Mouse (Mus musculus) heart, embryonic 11.5 days (tissue): Measurements from ENCODE around the gene 6430548M08Rik. TPM values are rescaled to one million over a fixed set of nuclear protein-coding genes. Genes with fewer than 3 reads are reported as not detected.

Experiments
- ATAC-seq: fragments of 200-750 bp; cut with Nextera tagmentation; replicated peaks from 2 replicates; pipeline ENCODE4 v1.8.0; 2017; ENCODE audit warnings: moderate library complexity; ENCODE audit not compliant: insufficient number of reproducible peaks, low FRiP score, low TSS enrichment
- H3K27ac ChIP-seq: fragments of 300-500 bp; sonication (generic); 2 replicates; pipeline ENCODE4 v1.5.1; 2014; ENCODE audit warnings: mild to moderate bottlenecking, low read depth, low read length
- H3K27me3 ChIP-seq: fragments of 300-500 bp; sonication (generic); 2 replicates; pipeline ENCODE4 v1.6.1; 2014; ENCODE audit warnings: mild to moderate bottlenecking, low read length, mixed read lengths; ENCODE audit not compliant: control insufficient read depth, insufficient read depth
- H3K36me3 ChIP-seq: fragments of 300-500 bp; sonication (generic); 2 replicates; pipeline ENCODE4 v1.6.1; 2014; ENCODE audit warnings: mild to moderate bottlenecking, low read length, moderate library complexity, mixed read lengths; ENCODE audit not compliant: control insufficient read depth, insufficient read depth
- H3K4me1 ChIP-seq: fragments of 300-500 bp; sonication (generic); 2 replicates; pipeline ENCODE4 v1.6.1; 2014; ENCODE audit warnings: low read length; ENCODE audit not compliant: control insufficient read depth, insufficient read depth
- H3K4me2 ChIP-seq: fragments of 300-500 bp; sonication (generic); 2 replicates; pipeline ENCODE4 v1.6.1; 2014; ENCODE audit warnings: mild to moderate bottlenecking, moderate library complexity
- H3K4me3 ChIP-seq: fragments of 300-500 bp; sonication (generic); 2 replicates; pipeline ENCODE4 v1.5.1; 2014; ENCODE audit warnings: low read depth, low read length
- H3K9ac ChIP-seq: fragments of 300-500 bp; sonication (generic); 2 replicates; pipeline ENCODE4 v1.6.1; 2014; ENCODE audit warnings: mild to moderate bottlenecking, low read depth, low read length, moderate library complexity
- H3K9me3 ChIP-seq: fragments of 300-500 bp; sonication (generic); replicated peaks from 2 replicates; pipeline ENCODE4 v1.6.1; 2016; ENCODE audit warnings: low read length; ENCODE audit not compliant: control insufficient read depth
- WGBS: fragments of 180-500 bp; shearing (Covaris S2); extraction: QIAGEN DNeasy Blood & Tissue Kit; methylation state at CpG from one replicate; pipeline ENCODE4 v1.1.7; 2014; ENCODE audit not compliant: insufficient replicate concordance; 5-methylcytosine and 5-hydroxymethylcytosine counted together
- polyA plus RNA-seq: library from polyadenylated mRNA; unstranded; fragments of >200 nt; fragmentation: Nextera tagmentation; extraction: Ambion mirVana; gene quantifications from 2 replicates; pipeline ENCODE4 v1.2.1, GENCODE M21; 2014

6430548M08Rik gene
- polyA plus RNA-seq, 1 experiment from 2014 or later: 8.4 TPM

- Histone ChIP-seq H3K36me3 (no peaks in the 10 kb centered on the region), H3K27ac (0 out of 2 replicates have a peak overlapping the region, but pooled peaks have one; percentile 35), H3K27me3 (no peaks in the 10 kb centered on the region; the same call in 1 of the 2 replicates), H3K9me3 (no peaks in the 10 kb centered on the region; the same call in 1 of the 2 replicates), H3K9ac (no peak overlapping the region), H3K4me3 (peak overlapping the region; percentile 23), H3K4me2 (peak overlapping the region; percentile 59), H3K4me1 (peaks cover 15% of the 10 kb centered on the region)
- 48% methylated on average over 18 of the region's 20 CpGs for WGBS
- ATAC-seq: peak; percentile 66
Measured at GRCm38 (mm10) chr8:120190810-120191413, 77.0 kb downstream of the 6430548M08Rik start.

DNA sequence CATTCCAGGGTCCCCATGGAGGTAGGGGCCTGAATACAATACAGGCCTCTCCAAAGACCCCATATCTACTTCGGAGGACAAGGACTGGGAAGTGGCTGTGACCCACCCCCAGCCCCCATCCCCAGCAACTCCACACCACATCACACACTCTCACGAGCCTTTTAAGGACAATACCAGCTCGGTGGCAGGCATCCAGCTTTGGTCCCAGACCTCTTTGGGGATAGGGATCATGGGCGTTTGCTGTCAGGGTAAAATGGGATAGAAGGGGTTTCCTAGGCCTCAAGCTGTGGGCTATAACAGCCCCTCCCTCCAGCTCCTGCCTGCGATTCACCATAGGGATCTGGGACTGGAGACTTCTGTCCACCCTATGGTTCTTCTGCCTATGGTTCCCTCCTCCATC is 77.7 kb downstream of the 6430548M08Rik start:
- no peaks in the 10 kb centered on the region; the same call in 1 of the 2 replicates for H3K9me3 ChIP-seq
- no peak overlapping the region for H3K27ac ChIP-seq
- H3K36me3 ChIP-seq: no peaks in the 10 kb centered on the region
- no peak for ATAC-seq
- no peak overlapping the region for H3K9ac ChIP-seq
- no peak overlapping the region for H3K4me3 ChIP-seq
- peaks cover 9% of the 10 kb centered on the region for H3K4me1 ChIP-seq
- H3K27me3 ChIP-seq: no peaks in the 10 kb centered on the region; the same call in 1 of the 2 replicates
- H3K4me2 ChIP-seq: peak overlapping the region; percentile 59; the same call in 1 of the 2 replicates
- WGBS: 73% methylated on average over 5 of the region's 5 CpGs

DNA sequence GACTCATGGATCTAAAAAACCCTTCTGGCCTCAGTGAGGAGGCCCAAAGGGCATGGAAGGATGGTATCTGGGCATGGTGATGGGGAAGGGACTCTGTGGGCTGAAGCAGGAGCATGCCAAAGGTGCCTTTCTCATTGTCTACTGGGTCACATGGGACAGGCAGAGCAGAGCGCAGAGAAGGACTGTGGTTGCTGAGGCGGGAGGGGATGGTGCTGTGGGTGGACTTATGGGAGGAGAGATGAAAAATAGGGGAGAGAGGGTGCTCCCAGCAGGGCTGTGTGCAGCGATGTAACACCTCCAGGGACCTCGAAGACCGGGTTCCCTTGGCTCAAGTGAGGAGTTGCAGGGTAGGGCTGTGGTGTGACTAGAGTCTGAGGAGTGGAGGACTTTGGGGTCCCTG is 78.2 kb downstream of the 6430548M08Rik start:
- H3K4me2 ChIP-seq: no peak overlapping the region
- 91% methylated on average over 5 of the region's 5 CpGs for WGBS
- H3K9ac ChIP-seq: no peak overlapping the region
- no peaks in the 10 kb centered on the region; the same call in 1 of the 2 replicates for H3K9me3 ChIP-seq
- no peak overlapping the region for H3K4me3 ChIP-seq
- no peaks in the 10 kb centered on the region for H3K36me3 ChIP-seq
- H3K27ac ChIP-seq: no peak overlapping the region
- H3K4me1 ChIP-seq: peaks cover 9% of the 10 kb centered on the region
- H3K27me3 ChIP-seq: no peaks in the 10 kb centered on the region; the same call in 1 of the 2 replicates
- ATAC-seq: no peak

DNA sequence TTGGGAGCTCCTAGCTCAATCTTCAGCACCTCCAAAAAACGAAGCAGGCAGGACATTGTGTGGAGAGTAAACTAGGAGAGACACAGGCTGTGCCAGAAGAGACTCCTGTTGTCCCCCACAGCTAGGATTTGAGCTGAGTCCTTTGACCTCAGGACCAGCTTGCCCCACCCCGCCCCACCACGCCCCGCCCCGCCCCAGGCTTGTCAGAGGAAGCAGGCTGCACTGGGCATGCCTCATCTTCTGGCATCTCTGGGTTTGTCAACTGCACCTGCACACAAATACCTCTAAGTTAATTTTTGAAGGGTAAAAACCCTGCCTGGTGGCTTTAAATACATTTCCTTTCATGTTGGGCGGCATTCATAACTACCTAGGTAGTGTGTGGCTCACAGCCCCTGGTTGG is 87.4 kb downstream of the 6430548M08Rik start:
- WGBS: 82% methylated on average over 6 of the region's 6 CpGs
- H3K27ac ChIP-seq: no peak overlapping the region
- 0 out of 2 replicates have a peak, but pooled peaks cover 9% of the 10 kb centered on the region for H3K4me1 ChIP-seq
- no peaks in the 10 kb centered on the region for H3K9me3 ChIP-seq
- H3K4me2 ChIP-seq: no peak overlapping the region
- H3K4me3 ChIP-seq: no peak overlapping the region
- H3K9ac ChIP-seq: no peak overlapping the region
- no peaks in the 10 kb centered on the region for H3K27me3 ChIP-seq
- no peaks in the 10 kb centered on the region for H3K36me3 ChIP-seq
- ATAC-seq: no peak

GRCm38 (mm10) chr8:120202546-120202945 is 88.6 kb downstream of the 6430548M08Rik start:
- no peak overlapping the region for H3K4me2 ChIP-seq
- ATAC-seq: no peak
- no peak overlapping the region for H3K4me3 ChIP-seq
- H3K27me3 ChIP-seq: no peaks in the 10 kb centered on the region
- WGBS: 43% methylated on average over 3 of the region's 3 CpGs
- 0 out of 2 replicates have a peak, but pooled peaks cover 9% of the 10 kb centered on the region for H3K4me1 ChIP-seq
- no peak overlapping the region for H3K27ac ChIP-seq
- no peaks in the 10 kb centered on the region for H3K36me3 ChIP-seq
- no peaks in the 10 kb centered on the region for H3K9me3 ChIP-seq
- no peak overlapping the region for H3K9ac ChIP-seq

DNA sequence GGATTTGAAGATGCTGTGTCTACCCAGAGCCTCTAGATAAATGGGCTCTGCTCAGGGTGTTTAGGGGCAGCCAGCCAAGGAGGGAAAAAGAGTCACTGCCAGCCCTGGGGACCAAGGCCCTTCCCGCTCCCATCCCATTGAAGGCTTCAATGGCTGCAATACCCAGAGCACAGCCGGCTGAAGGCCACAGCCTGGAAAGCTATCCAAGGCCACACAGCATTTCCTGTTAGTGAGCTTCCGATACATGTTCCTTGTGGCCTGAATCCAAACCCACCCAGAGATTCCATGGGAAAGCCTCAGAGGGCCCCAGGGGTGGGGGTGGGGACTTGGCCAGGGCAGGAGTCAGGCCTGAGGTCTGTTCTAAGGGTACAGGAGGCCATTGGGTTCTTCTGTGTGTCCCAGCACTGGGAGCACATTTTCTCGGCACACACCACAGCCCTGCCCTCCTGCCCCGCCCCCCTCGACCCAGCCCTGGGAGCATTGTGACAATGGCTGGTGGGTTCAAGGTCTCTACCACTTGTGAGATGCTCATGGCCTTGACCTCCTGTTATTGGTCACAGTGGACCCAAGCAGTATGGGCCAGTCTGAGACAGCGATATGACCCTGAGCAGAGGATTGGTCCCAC is 90.9 kb downstream of the 6430548M08Rik start:
- 0 out of 2 replicates have a peak, but pooled peaks cover under 1% of the 10 kb centered on the region for H3K27me3 ChIP-seq
- H3K9ac ChIP-seq: 0 out of 2 replicates have a peak overlapping the region, but pooled peaks have one; percentile 16
- H3K4me2 ChIP-seq: no peak overlapping the region
- H3K4me1 ChIP-seq: peaks cover 9% of the 10 kb centered on the region; the same call in 1 of the 2 replicates
- H3K9me3 ChIP-seq: no peaks in the 10 kb centered on the region
- H3K27ac ChIP-seq: no peak overlapping the region
- 65% methylated on average over 7 of the region's 7 CpGs for WGBS
- no peak for ATAC-seq
- no peaks in the 10 kb centered on the region for H3K36me3 ChIP-seq
- no peak overlapping the region for H3K4me3 ChIP-seq

- Histone ChIP-seq H3K27ac (no peak overlapping the region), H3K9ac (no peak overlapping the region), H3K4me2 (no peak overlapping the region), H3K36me3 (no peaks in the 10 kb centered on the region), H3K9me3 (no peaks in the 10 kb centered on the region), H3K27me3 (0 out of 2 replicates have a peak, but pooled peaks cover 6% of the 10 kb centered on the region), H3K4me3 (no peak overlapping the region), H3K4me1 (peaks cover 16% of the 10 kb centered on the region)
- WGBS: 75% methylated on average over 9 of the region's 9 CpGs
- ATAC-seq: no peak
Measured at GRCm38 (mm10) chr8:120205916-120206315, 92.0 kb downstream of the 6430548M08Rik start.

GRCm38 (mm10) chr8:120207364-120207763 is 93.4 kb downstream of the 6430548M08Rik start:
- Histone ChIP-seq H3K27me3 (0 out of 2 replicates have a peak, but pooled peaks cover 6% of the 10 kb centered on the region), H3K4me2 (no peak overlapping the region), H3K9me3 (no peaks in the 10 kb centered on the region), H3K4me3 (no peak overlapping the region), H3K4me1 (peaks cover 23% of the 10 kb centered on the region), H3K27ac (no peak overlapping the region), H3K9ac (no peak overlapping the region), H3K36me3 (no peaks in the 10 kb centered on the region)
- WGBS: 79% methylated on average over 8 of the region's 8 CpGs
- no peak for ATAC-seq
